Mouse (Mus musculus): ENCODE data around the gene Macrod2. TPM values are rescaled to one million over a fixed set of nuclear protein-coding genes. Genes with fewer than 3 reads are reported as not detected.

Gene Macrod2
- total and polyA plus RNA-seq, 2 experiments = 2.0 to 3.3 TPM

DNA sequence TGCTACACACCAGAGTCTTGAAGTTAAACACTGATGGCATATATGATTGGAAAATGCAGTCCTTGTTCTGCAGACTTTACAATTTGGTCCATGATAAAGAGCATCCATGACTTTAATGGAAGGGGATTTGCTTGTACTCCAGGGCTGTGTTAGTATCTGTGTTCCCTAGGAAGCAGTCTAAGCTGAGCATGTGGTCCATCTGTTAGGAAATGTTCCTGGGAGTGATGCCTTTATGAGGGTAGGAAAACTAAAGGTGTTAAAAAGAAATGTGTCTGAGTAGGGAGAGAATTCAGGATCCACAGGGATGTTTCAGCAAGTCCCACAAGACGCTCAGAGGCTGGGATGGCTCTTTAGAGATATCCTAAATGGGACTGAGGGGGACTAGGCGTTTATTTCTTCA, 564.1 kb downstream of the Macrod2 start:
- Histone ChIP-seq H3K79me2 (ENCODE audit: control insufficient read depth, insufficient read depth, low read length) (no peaks in the 10 kb centered on the region), H3K4me1 (ENCODE audit: control insufficient read depth, insufficient read depth, low read length) (no peaks in the 10 kb centered on the region), H3K4me3 (ENCODE audit: insufficient read depth, low read depth, low read length) (no peak overlapping the region), H3K9ac (ENCODE audit: low read depth, low read length) (no peak overlapping the region), H3K27ac (replicated peaks; ENCODE audit: insufficient read depth, low read depth, low read length) (no peak overlapping the region), H3K27me3 (ENCODE audit: control insufficient read depth, insufficient read depth, low read length) (no peaks in the 10 kb centered on the region), H3K36me3 (ENCODE audit: control insufficient read depth, insufficient read depth, low read length) (no peaks in the 10 kb centered on the region)
- TF ChIP-seq POLR2A (IDR thresholded peaks at IDR 0.05; ENCODE audit: extremely low read depth, insufficient read depth, low read length) = no peak
- TF ChIP-seq CTCF (IDR thresholded peaks at IDR 0.05; ENCODE audit: low read depth, low read length) = no peak
- no peak for DNase-seq (ENCODE audit: extremely low read depth, low read depth, low spot score)
- WGBS = 70% methylated on average over 2 of the region's 2 CpGs

DNA sequence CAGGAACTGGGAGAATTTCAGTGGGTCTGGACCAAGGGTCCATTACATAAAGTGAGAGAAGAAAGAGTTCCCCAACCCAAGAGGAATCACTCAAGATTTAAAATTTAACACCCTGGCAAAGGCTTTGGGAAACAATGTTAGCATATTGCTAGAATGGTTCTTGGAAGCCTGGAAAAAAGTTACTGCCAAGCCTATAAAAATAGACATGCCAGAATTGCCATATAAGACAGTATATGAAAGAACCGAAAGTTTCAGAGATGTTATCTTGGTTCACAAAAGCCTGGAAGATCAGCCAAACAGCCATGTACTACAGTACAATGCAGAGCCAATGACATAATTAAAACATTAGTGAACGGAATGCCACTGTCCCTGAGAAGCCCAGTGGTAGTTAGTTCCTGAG, 575.1 kb downstream of the Macrod2 start:
- H3K36me3 ChIP-seq (ENCODE audit: control insufficient read depth, insufficient read depth, low read length) = no peaks in the 10 kb centered on the region
- no peak for DNase-seq (ENCODE audit: extremely low read depth, low read depth, low spot score)
- TF ChIP-seq POLR2A (IDR thresholded peaks at IDR 0.05; ENCODE audit: extremely low read depth, insufficient read depth, low read length) (no peak), CTCF (IDR thresholded peaks at IDR 0.05; ENCODE audit: low read depth, low read length) (no peak)
- no peaks in the 10 kb centered on the region for H3K4me1 ChIP-seq (ENCODE audit: control insufficient read depth, insufficient read depth, low read length)
- no peaks in the 10 kb centered on the region for H3K27me3 ChIP-seq (ENCODE audit: control insufficient read depth, insufficient read depth, low read length)
- no peak overlapping the region for H3K27ac ChIP-seq (replicated peaks; ENCODE audit: insufficient read depth, low read depth, low read length)
- H3K4me3 ChIP-seq (ENCODE audit: insufficient read depth, low read depth, low read length) = no peak overlapping the region
- H3K9ac ChIP-seq (ENCODE audit: low read depth, low read length) = no peak overlapping the region
- 86% methylated on average over 2 of the region's 2 CpGs for WGBS
- no peaks in the 10 kb centered on the region for H3K79me2 ChIP-seq (ENCODE audit: control insufficient read depth, insufficient read depth, low read length)

DNA sequence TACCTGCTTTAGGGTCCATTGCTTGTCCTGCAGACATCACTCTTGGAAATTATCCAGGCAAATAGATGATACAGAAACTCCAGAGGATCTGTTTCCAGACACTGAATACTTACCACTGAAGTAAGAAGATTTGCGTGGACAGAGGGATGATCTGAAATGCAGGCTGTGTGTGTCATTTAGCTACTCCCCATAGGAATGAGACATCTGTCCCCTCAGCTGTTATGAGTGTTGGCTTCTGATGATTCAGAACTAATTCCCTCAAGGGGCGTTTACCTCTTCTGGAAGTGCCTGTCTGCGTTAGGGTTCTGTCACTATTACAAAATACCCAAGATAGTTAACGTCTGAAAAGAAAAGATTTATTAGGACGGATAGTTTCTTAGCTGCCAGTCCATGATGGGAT, 576.7 kb downstream of the Macrod2 start:
- no peak for TF ChIP-seq CTCF (IDR thresholded peaks at IDR 0.05; ENCODE audit: low read depth, low read length)
- no peak for TF ChIP-seq POLR2A (IDR thresholded peaks at IDR 0.05; ENCODE audit: extremely low read depth, insufficient read depth, low read length)
- DNase-seq (ENCODE audit: extremely low read depth, low read depth, low spot score) = no peak
- no peaks in the 10 kb centered on the region for H3K4me1 ChIP-seq (ENCODE audit: control insufficient read depth, insufficient read depth, low read length)
- 77% methylated on average over 5 of the region's 5 CpGs for WGBS
- H3K27ac ChIP-seq (replicated peaks; ENCODE audit: insufficient read depth, low read depth, low read length) = no peak overlapping the region
- H3K27me3 ChIP-seq (ENCODE audit: control insufficient read depth, insufficient read depth, low read length) = no peaks in the 10 kb centered on the region
- H3K36me3 ChIP-seq (ENCODE audit: control insufficient read depth, insufficient read depth, low read length) = no peaks in the 10 kb centered on the region
- H3K4me3 ChIP-seq (ENCODE audit: insufficient read depth, low read depth, low read length) = no peak overlapping the region
- H3K9ac ChIP-seq (ENCODE audit: low read depth, low read length) = no peak overlapping the region
- H3K79me2 ChIP-seq (ENCODE audit: control insufficient read depth, insufficient read depth, low read length) = no peaks in the 10 kb centered on the region

DNA sequence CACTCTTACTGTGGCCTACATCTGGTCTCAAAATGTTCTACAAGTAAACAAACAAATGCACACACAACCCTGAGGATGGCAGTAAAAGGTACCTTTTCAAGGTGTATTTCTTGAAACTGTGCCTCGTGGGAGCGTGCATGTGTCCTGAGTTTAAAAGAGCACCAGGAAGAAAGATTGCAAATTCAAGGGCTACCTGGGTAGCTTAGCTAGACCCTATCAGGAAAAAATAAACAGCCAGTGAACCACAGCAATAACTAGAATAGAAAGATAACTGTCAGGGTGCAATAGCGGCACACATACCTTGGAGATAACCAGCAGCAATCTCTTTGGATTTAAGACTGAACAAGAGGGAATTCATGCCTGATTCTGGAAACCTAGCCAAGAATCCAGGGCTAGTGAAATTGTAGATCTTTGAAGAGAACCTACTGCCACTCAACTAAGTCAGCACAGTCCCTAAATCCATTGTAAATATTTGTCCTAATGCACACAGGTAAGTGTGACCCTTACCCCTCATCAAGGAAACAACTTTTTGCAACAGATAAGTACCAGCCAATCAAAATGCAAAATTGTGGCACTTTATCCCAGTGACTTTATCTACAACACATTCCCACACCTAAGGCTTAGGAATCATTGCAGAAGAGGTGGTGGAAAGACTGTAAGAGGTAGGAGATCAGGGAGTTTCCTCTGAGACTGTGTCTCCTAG, 590.7 kb downstream of the Macrod2 start:
- no peak for TF ChIP-seq POLR2A (IDR thresholded peaks at IDR 0.05; ENCODE audit: extremely low read depth, insufficient read depth, low read length)
- TF ChIP-seq CTCF (IDR thresholded peaks at IDR 0.05; ENCODE audit: low read depth, low read length) = no peak
- DNase-seq (ENCODE audit: extremely low read depth, low read depth, low spot score) = no peak
- Histone ChIP-seq H3K4me1 (ENCODE audit: control insufficient read depth, insufficient read depth, low read length) (no peaks in the 10 kb centered on the region), H3K9ac (ENCODE audit: low read depth, low read length) (no peak overlapping the region), H3K4me3 (ENCODE audit: insufficient read depth, low read depth, low read length) (no peak overlapping the region), H3K36me3 (ENCODE audit: control insufficient read depth, insufficient read depth, low read length) (no peaks in the 10 kb centered on the region), H3K79me2 (ENCODE audit: control insufficient read depth, insufficient read depth, low read length) (no peaks in the 10 kb centered on the region), H3K27ac (replicated peaks; ENCODE audit: insufficient read depth, low read depth, low read length) (no peak overlapping the region), H3K27me3 (ENCODE audit: control insufficient read depth, insufficient read depth, low read length) (no peaks in the 10 kb centered on the region)
- 91% methylated on average over 3 of the region's 3 CpGs for WGBS

DNA sequence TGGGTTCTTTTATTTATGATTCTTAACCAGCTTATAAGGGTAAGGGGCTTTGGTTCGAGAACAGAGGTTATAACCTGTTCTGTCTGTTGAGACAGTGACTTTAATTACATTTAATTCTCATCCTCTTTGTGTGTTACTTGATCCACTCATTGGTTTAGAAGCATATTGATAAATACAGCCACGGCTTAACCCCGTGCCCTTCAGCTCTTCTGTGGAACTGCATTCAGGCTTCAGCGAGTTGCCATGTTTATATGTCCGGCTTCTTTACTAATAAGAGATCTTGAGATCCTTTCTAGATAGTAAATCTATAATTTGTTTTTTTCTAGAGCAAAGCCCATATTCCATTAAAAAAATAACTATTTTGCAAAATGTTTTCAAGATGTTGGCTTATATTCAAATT, 608.7 kb downstream of the Macrod2 start:
- Histone ChIP-seq H3K9ac (ENCODE audit: low read depth, low read length) (no peak overlapping the region), H3K27me3 (ENCODE audit: control insufficient read depth, insufficient read depth, low read length) (no peaks in the 10 kb centered on the region), H3K36me3 (ENCODE audit: control insufficient read depth, insufficient read depth, low read length) (no peaks in the 10 kb centered on the region), H3K79me2 (ENCODE audit: control insufficient read depth, insufficient read depth, low read length) (no peaks in the 10 kb centered on the region), H3K27ac (replicated peaks; ENCODE audit: insufficient read depth, low read depth, low read length) (no peak overlapping the region), H3K4me3 (ENCODE audit: insufficient read depth, low read depth, low read length) (no peak overlapping the region), H3K4me1 (ENCODE audit: control insufficient read depth, insufficient read depth, low read length) (no peaks in the 10 kb centered on the region)
- 91% methylated on average over 5 of the region's 5 CpGs for WGBS
- TF ChIP-seq POLR2A (IDR thresholded peaks at IDR 0.05; ENCODE audit: extremely low read depth, insufficient read depth, low read length) (no peak), CTCF (IDR thresholded peaks at IDR 0.05; ENCODE audit: low read depth, low read length) (no peak)
- DNase-seq (ENCODE audit: extremely low read depth, low read depth, low spot score) = no peak

DNA sequence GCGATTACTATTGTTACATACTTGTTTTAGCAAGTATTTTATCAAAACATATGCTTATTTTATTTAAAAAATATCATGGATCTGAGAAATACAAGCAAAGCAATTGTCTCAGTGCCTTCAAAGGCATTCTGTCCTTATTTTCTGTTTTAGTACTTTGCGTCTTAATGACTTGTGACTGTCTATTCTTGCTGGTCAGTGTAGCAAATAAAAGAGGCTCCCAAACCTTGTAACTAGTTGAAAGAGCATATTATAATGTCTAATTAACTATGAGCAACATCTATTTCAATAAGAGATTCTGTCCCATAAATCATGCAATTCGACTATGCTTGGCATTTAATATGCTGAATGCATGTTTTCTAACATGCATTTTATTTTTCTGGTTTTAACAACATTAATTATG, 609.2 kb downstream of the Macrod2 start:
- TF ChIP-seq CTCF (IDR thresholded peaks at IDR 0.05; ENCODE audit: low read depth, low read length) (no peak), POLR2A (IDR thresholded peaks at IDR 0.05; ENCODE audit: extremely low read depth, insufficient read depth, low read length) (no peak)
- H3K27me3 ChIP-seq (ENCODE audit: control insufficient read depth, insufficient read depth, low read length) = no peaks in the 10 kb centered on the region
- 80% methylated on average over 3 of the region's 3 CpGs for WGBS
- no peak overlapping the region for H3K9ac ChIP-seq (ENCODE audit: low read depth, low read length)
- H3K27ac ChIP-seq (replicated peaks; ENCODE audit: insufficient read depth, low read depth, low read length) = no peak overlapping the region
- no peak overlapping the region for H3K4me3 ChIP-seq (ENCODE audit: insufficient read depth, low read depth, low read length)
- H3K79me2 ChIP-seq (ENCODE audit: control insufficient read depth, insufficient read depth, low read length) = no peaks in the 10 kb centered on the region
- no peak for DNase-seq (ENCODE audit: extremely low read depth, low read depth, low spot score)
- no peaks in the 10 kb centered on the region for H3K36me3 ChIP-seq (ENCODE audit: control insufficient read depth, insufficient read depth, low read length)
- no peaks in the 10 kb centered on the region for H3K4me1 ChIP-seq (ENCODE audit: control insufficient read depth, insufficient read depth, low read length)
